Mouse (Mus musculus): ENCODE data around the gene Brd2.

DNA sequence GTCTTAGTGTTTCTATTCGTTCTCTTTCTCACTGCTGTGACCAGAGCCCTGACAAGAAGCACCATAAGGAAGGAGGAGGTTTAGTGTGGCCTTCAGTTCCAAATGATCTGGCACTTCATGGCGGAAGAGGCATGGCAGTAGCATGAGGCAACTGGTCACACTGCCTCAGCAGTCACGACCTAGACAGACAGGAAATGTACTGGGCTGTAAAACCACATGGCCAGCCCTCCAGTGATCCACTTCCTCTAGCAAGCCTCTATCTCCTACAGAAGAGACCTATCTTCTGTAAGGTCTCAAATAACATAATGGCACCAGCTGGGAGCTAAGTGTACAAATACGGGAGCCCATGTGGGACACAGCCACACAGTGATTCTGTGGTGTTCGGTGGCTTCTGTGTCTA is 50.3 kb downstream of the Brd2 start:
- TF ChIP-seq POLR2A (IDR thresholded peaks at IDR 0.05; ENCODE audit: borderline replicate concordance, control insufficient read depth, low read depth, low read length) (no peak), CTCF (IDR thresholded peaks at IDR 0.05; ENCODE audit: control insufficient read depth, insufficient read depth, low read length) (no peak)

Data from bone marrow, adult 2 months (tissue).